Mouse (Mus musculus): Measurements from ENCODE around the gene Sgcb.
A peak's percentile ranks its signal among the peaks of the same experiment; 100 is the strongest.
"Not testable (repeated sequence)": the region's sequence is repeated elsewhere in the genome, so short reads cannot be mapped to it uniquely, and the experiment has no call there.

The Sgcb gene

GRCm38 (mm10) chr5:73633141-73633540, 14.4 kb downstream of the Sgcb start:
- DNase-seq (ENCODE audit: low spot score in 2 of 2): peak; percentile 83 to 88

DNA sequence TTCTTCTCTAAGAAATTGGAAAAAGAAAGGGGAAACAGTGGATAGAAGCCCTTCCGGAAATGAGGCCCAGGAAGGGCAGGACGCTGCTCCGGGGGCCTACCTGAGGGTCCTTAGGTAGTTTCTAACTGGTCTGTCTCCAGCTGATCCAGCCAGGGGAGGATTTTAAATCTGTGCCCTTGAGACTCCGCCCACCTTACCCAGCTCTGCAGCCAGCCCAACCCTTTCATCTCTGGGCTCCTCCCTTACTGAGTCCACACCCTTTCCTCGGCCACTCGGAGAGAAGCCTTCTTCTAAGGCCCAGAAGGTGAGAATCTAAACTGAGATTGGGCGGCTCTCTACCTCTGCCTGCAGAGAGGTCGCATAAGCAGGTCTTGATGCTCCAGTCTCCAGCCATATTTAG, 15.3 kb downstream of the Sgcb start, which contains the start of gene Lrrc66:
Lrrc66 (minus strand) TSS at position 236 of the 400 bp plus-strand sequence.
- no peak for DNase-seq (ENCODE audit: low spot score in 2 of 2)

- DNase-seq (ENCODE audit: low spot score in 2 of 2): no peak
Measured at GRCm38 (mm10) chr5:73631001-73631558, 16.5 kb downstream of the Sgcb start.

DNA sequence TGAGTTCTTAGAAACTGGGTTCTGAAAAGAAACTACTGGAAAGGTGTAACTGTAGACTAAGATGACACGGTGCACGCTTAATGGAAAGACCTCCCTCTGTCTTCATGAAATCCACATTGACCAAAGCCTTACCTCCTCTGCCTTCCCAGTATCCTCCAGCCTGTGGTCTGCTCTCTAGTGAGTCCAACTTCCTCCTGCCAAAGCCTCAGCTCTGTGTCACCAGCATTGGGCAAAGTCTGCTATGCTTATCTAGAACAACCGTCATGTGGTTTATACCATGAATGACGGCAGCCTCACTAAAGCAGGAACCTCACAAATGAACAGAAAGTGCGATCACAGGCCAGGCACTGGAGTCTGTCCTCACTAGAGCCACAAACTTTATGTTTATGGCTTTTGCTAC, 17.4 kb downstream of the Sgcb start:
- DNase-seq (ENCODE audit: low spot score in 2 of 2): no peak

- no peak for DNase-seq (ENCODE audit: low spot score in 2 of 2)
Measured at GRCm38 (mm10) chr5:73627991-73628390, 19.6 kb downstream of the Sgcb start.

GRCm38 (mm10) chr5:73627559-73627958, 20.0 kb downstream of the Sgcb start:
- DNase-seq (ENCODE audit: low spot score in 2 of 2): no peak

DNA sequence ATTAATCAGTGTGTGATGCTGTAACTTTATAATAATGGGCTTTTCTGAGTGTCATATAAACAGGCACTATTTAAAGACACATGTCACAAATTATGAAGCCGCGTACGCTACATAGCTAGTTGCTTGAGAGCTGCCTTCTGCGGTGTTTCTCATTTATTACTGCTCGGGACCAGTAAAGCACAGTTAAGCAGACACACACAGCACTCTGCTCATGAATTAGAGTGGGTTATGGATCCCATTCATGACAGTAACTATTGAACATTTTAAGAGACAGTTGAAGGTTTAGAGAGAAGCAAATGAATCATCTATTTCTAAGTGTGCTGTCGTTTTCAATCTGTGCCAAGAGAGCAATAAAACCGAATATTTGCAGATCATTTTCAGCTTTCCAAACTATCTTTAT, 20.7 kb downstream of the Sgcb start:
- no peak for DNase-seq (ENCODE audit: low spot score in 2 of 2)

- no peak for DNase-seq (ENCODE audit: low spot score in 2 of 2)
Measured at GRCm38 (mm10) chr5:73625505-73625904, 22.1 kb downstream of the Sgcb start.

- no peak for DNase-seq (ENCODE audit: low spot score in 2 of 2)
Measured at GRCm38 (mm10) chr5:73618969-73619368, 28.6 kb downstream of the Sgcb start.

GRCm38 (mm10) chr5:73615211-73615610, 32.4 kb downstream of the Sgcb start:
- DNase-seq (ENCODE audit: low spot score in 2 of 2): no peak

DNA sequence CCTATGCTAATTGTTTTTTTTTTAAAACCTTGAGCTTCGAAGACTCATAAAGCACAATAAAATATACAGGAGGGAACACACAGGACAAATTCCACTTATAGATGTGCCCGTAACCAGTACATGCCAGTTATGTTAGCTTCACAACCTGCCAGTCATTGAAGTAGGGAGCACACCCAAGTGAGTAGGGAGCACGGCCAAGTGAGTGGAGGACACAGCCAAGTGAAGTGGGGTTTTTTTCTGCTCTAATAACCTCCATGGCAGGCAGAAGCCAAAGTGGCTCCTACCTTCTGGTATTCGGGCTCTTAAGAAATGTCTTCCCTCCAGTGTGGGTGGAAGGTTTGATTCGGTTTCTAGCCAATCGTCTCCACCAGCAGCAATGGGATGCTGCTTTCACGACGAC, 34.3 kb downstream of the Sgcb start:
- DNase-seq (ENCODE audit: low spot score in 2 of 2): no peak

DNA sequence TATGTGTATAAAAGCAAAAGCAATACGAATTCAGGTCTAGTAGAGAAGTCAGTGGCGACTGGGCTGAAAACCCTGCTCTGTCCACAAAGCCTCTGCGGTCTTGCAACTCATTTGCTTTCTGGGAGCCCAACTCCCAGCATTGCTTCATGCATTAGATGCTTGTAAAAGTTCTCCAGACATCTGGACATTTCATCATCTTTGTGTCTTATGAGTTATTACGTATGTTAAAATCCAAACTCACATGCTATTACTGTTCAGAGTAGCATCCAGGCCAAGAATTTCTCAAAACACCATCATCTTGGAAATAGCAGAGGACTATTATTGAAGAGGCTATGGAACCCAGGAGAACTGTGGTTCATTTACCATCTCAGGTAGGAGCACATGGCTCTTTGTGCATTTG, 36.5 kb downstream of the Sgcb start:
- DNase-seq (ENCODE audit: low spot score in 2 of 2): no peak

GRCm38 (mm10) chr5:73604964-73605363, 42.6 kb downstream of the Sgcb start:
- no peak for DNase-seq (ENCODE audit: low spot score in 2 of 2)

DNA sequence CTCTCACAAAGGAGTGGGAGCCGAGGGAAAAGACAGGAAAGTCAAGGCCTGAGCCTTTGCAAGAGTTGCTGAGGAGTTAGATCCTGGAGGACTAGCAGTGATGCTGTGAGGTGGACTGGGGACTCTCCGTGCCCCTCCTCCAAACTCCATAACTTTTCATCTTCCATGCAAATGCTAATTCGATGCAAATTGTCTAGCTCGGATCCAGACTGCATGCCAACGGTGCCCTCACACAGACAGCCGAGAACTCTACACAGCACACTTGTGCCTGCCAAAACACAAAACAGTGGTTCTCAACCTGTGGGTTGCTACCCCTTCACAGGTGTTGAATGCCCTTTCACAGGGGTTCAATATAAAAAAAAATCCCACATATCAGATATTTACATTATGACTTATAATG, 43.0 kb downstream of the Sgcb start:
- no peak for DNase-seq (ENCODE audit: low spot score in 2 of 2)

- no peak for DNase-seq (ENCODE audit: low spot score in 2 of 2)
Measured at GRCm38 (mm10) chr5:73602865-73603264, 44.7 kb downstream of the Sgcb start.

DNA sequence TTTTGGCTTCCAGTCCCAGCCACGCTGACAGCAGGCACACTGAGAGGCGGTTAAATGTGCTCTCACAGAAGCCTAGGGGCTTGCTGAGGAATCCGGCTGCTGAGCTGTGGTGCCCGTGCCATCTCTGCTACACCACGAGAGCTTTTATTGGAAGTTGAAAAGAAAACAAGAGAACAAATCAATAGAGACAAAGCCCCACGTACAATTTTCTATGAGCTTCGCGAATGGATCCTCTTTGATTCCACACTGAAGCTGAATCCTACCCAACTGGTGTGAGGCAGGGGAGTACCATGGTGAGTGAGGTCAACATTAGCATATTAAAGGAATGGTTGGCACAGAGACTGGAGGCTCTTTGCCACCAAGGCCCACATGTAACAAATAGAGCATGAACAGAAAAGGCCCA, 46.2 kb downstream of the Sgcb start:
- no peak for DNase-seq (ENCODE audit: low spot score in 2 of 2)

DNA sequence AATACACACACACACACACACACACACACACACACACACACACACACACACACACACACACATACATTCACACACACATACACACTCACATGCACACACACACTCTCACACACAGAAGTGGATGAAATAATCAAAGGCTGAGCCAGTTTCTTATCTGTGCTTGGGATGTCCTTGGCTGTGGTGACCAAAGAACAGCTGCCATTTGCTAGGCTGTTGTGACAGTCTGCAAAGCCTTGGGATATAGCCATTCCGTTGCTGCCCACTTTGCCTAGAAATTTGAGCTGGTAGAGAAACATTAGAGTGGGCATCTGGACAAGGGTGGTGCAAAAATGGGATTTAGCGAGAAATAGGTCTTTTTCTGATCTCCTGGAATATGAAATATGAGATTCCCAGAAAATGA, 47.6 kb downstream of the Sgcb start:
- DNase-seq (ENCODE audit: low spot score in 2 of 2): no peak

GRCm38 (mm10) chr5:73598943-73599695, 48.5 kb downstream of the Sgcb start:
- DNase-seq (ENCODE audit: low spot score in 2 of 2): no peak

- no peak for DNase-seq (ENCODE audit: low spot score in 2 of 2)
Measured at GRCm38 (mm10) chr5:73587119-73587518, 60.5 kb downstream of the Sgcb start.

GRCm38 (mm10) chr5:73586597-73586996, 61.0 kb downstream of the Sgcb start:
- no peak for DNase-seq (ENCODE audit: low spot score in 2 of 2)

- DNase-seq (ENCODE audit: low spot score in 2 of 2): no peak
Measured at GRCm38 (mm10) chr5:73585212-73586115, 62.1 kb downstream of the Sgcb start.

- DNase-seq (ENCODE audit: low spot score in 2 of 2): not testable (repeated sequence)
Measured at GRCm38 (mm10) chr5:73584011-73584410, 63.6 kb downstream of the Sgcb start.
